Mouse (Mus musculus) liver, embryonic 14.5 days (tissue): ENCODE data around the gene Hcfc2.

ENCODE experiments used
- CTCF ChIP-seq: IDR thresholded peaks from 2 replicates; pipeline ENCODE4 v1.5.1; 2016; ENCODE audit warnings: antibody characterized with exemption, low read depth, control low read depth
- EP300 ChIP-seq: IDR thresholded peaks from 2 replicates; pipeline ENCODE4 v1.6.1; 2016; ENCODE audit warnings: antibody characterized with exemption, low read depth

GRCm38 (mm10) chr10:82771595-82772170, 75.7 kb downstream of the Hcfc2 start:
- TF ChIP-seq EP300: no peak
- TF ChIP-seq CTCF: no peak
